Mouse (Mus musculus): ENCODE measurements at regions not wholly inside any gene's neighbourhood (a gene's known extent, or its start where the extent isn't known, plus 50 kb on each side); places are given as distances from the start of the nearest gene placed in this dataset.

DNA sequence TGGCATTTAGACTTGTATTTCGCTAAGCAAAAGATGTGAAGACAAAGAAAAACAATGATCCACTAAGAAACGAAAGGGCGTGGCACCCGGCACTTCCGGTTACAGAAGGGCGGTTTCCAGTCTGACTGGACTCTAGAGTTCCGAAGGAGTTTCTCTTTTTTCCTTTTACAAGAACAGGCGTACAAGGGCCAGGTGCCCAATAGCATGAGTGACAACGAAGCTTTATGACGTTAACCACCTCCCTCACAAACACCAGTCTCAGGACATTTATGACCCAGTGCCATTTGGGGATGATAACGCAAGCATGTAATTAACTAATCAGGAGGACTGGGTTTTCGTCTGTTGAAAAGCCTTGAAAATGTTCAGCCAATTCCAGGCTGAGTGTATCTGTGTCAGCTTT lies 347.9 kb upstream of the Prickle1 start:
- H3K36me3 ChIP-seq (ENCODE audit: control insufficient read depth, insufficient read depth, low read length): no peaks in the 10 kb centered on the region
- H3K9ac ChIP-seq (ENCODE audit: low read length): no peak overlapping the region
- WGBS: 65% methylated on average over 12 of the region's 12 CpGs
- no peak overlapping the region for H3K4me2 ChIP-seq (ENCODE audit: low read length)
- no peak overlapping the region for H3K4me3 ChIP-seq (ENCODE audit: low read depth, low read length)
- H3K4me1 ChIP-seq (replicated peaks; ENCODE audit: control insufficient read depth, insufficient read depth, low read length): no peaks in the 10 kb centered on the region; the same call in 1 of the 2 replicates
- H3K27ac ChIP-seq (ENCODE audit: low read depth): no peak overlapping the region
- ATAC-seq (replicated peaks; ENCODE audit: low FRiP score, low TSS enrichment, low read depth): no peak
- no peaks in the 10 kb centered on the region for H3K27me3 ChIP-seq (replicated peaks; ENCODE audit: control insufficient read depth, insufficient read depth, low read length)
- no peaks in the 10 kb centered on the region for H3K9me3 ChIP-seq (ENCODE audit: control insufficient read depth, low read length)
- no peak for DNase-seq (ENCODE audit: low spot score)

GRCm38 (mm10) chr15:93932971-93933496 lies 337.3 kb upstream of the Prickle1 start:
- Histone ChIP-seq H3K4me2 (ENCODE audit: low read length) (no peak overlapping the region), H3K9me3 (ENCODE audit: control insufficient read depth, low read length) (no peaks in the 10 kb centered on the region), H3K27me3 (replicated peaks; ENCODE audit: control insufficient read depth, insufficient read depth, low read length) (no peaks in the 10 kb centered on the region), H3K4me1 (replicated peaks; ENCODE audit: control insufficient read depth, insufficient read depth, low read length) (peaks cover 17% of the 10 kb centered on the region), H3K36me3 (ENCODE audit: control insufficient read depth, insufficient read depth, low read length) (no peaks in the 10 kb centered on the region), H3K9ac (ENCODE audit: low read length) (no peak overlapping the region), H3K27ac (ENCODE audit: low read depth) (peak overlapping the region; percentile 74), H3K4me3 (ENCODE audit: low read depth, low read length) (no peak overlapping the region)
- 29% methylated on average over 5 of the region's 5 CpGs for WGBS
- ATAC-seq (replicated peaks; ENCODE audit: low FRiP score, low TSS enrichment, low read depth) (no peak), DNase-seq (ENCODE audit: low spot score) (no peak)

GRCm38 (mm10) chr15:93926842-93927241 lies 331.2 kb upstream of the Prickle1 start:
- H3K4me1 ChIP-seq (replicated peaks; ENCODE audit: control insufficient read depth, insufficient read depth, low read length): peaks cover 6% of the 10 kb centered on the region
- H3K27me3 ChIP-seq (replicated peaks; ENCODE audit: control insufficient read depth, insufficient read depth, low read length): no peaks in the 10 kb centered on the region
- ATAC-seq (replicated peaks; ENCODE audit: low FRiP score, low TSS enrichment, low read depth) (no peak), DNase-seq (ENCODE audit: low spot score) (peak; percentile 46)
- no peak overlapping the region for H3K27ac ChIP-seq (ENCODE audit: low read depth)
- H3K9ac ChIP-seq (ENCODE audit: low read length): no peak overlapping the region
- WGBS: 59% methylated on average over 6 of the region's 6 CpGs
- no peaks in the 10 kb centered on the region for H3K9me3 ChIP-seq (ENCODE audit: control insufficient read depth, low read length)
- no peaks in the 10 kb centered on the region for H3K36me3 ChIP-seq (ENCODE audit: control insufficient read depth, insufficient read depth, low read length)
- no peak overlapping the region for H3K4me2 ChIP-seq (ENCODE audit: low read length)
- H3K4me3 ChIP-seq (ENCODE audit: low read depth, low read length): no peak overlapping the region

GRCm38 (mm10) chr15:93926262-93926661 lies 330.6 kb upstream of the Prickle1 start:
- Histone ChIP-seq H3K27ac (ENCODE audit: low read depth) (no peak overlapping the region), H3K4me3 (ENCODE audit: low read depth, low read length) (no peak overlapping the region), H3K27me3 (replicated peaks; ENCODE audit: control insufficient read depth, insufficient read depth, low read length) (no peaks in the 10 kb centered on the region), H3K36me3 (ENCODE audit: control insufficient read depth, insufficient read depth, low read length) (no peaks in the 10 kb centered on the region), H3K9me3 (ENCODE audit: control insufficient read depth, low read length) (no peaks in the 10 kb centered on the region), H3K4me1 (replicated peaks; ENCODE audit: control insufficient read depth, insufficient read depth, low read length) (peaks cover 12% of the 10 kb centered on the region), H3K4me2 (ENCODE audit: low read length) (no peak overlapping the region), H3K9ac (ENCODE audit: low read length) (no peak overlapping the region)
- DNase-seq (ENCODE audit: low spot score) (no peak), ATAC-seq (replicated peaks; ENCODE audit: low FRiP score, low TSS enrichment, low read depth) (no peak)

DNA sequence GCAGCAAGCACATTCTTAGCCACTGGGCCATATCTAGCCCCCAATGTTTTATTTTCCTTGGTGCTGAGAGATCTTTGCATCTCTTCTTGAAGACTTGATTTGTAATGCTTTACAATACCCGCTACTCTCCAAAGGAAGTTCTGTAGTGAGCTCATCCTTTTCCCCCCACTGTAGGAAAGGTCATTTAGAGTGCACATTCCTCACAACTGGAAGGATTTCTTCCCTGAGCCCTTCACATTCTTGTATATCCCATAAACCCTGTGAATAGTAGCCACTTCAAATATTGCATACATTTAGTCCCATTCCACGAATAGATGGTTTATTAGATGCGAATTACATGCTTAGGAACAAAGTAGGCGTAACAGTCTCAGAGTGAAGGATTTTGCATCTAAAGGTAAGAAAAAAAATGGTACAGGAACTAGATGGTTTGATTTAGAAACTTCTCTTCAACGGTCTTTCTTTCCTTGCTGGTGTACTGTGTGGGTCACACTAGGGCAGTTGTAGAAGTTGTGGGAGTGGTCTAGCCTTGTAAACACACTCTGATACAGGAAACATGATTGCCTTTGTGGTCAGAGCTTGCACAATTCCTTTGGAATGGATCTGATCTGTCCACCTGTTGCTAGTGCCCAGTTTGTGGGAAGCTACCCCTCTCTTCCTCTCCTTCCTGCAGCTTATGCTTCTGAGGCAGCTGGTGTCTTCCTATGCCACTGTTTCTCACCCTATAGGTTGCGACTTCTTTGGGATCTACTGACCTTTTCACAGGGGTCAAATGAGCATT lies 326.0 kb upstream of the Prickle1 start:
- DNase-seq (ENCODE audit: low spot score): no peak
- peak overlapping the region; percentile 67 for H3K27ac ChIP-seq (ENCODE audit: low read depth)
- no peaks in the 10 kb centered on the region for H3K36me3 ChIP-seq (ENCODE audit: control insufficient read depth, insufficient read depth, low read length)
- H3K9me3 ChIP-seq (ENCODE audit: control insufficient read depth, low read length): no peaks in the 10 kb centered on the region
- H3K27me3 ChIP-seq (replicated peaks; ENCODE audit: control insufficient read depth, insufficient read depth, low read length): no peaks in the 10 kb centered on the region
- peaks cover 24% of the 10 kb centered on the region for H3K4me1 ChIP-seq (replicated peaks; ENCODE audit: control insufficient read depth, insufficient read depth, low read length)
- 0 out of 2 replicates have a peak, but pooled peaks have one; percentile 36 for ATAC-seq (replicated peaks; ENCODE audit: low FRiP score, low TSS enrichment, low read depth)
- 40% methylated on average over 6 of the region's 6 CpGs for WGBS
- H3K4me2 ChIP-seq (ENCODE audit: low read length): no peak overlapping the region
- no peak overlapping the region for H3K4me3 ChIP-seq (ENCODE audit: low read depth, low read length)
- H3K9ac ChIP-seq (ENCODE audit: low read length): no peak overlapping the region

- no peak overlapping the region for H3K4me3 ChIP-seq (ENCODE audit: low read depth, low read length)
- DNase-seq (ENCODE audit: low spot score) (no peak), ATAC-seq (replicated peaks; ENCODE audit: low FRiP score, low TSS enrichment, low read depth) (no peak)
- no peak overlapping the region for H3K4me2 ChIP-seq (ENCODE audit: low read length)
- WGBS: 64% methylated on average over 5 of the region's 5 CpGs
- peaks cover 26% of the 10 kb centered on the region for H3K4me1 ChIP-seq (replicated peaks; ENCODE audit: control insufficient read depth, insufficient read depth, low read length)
- H3K36me3 ChIP-seq (ENCODE audit: control insufficient read depth, insufficient read depth, low read length): no peaks in the 10 kb centered on the region
- no peak overlapping the region for H3K9ac ChIP-seq (ENCODE audit: low read length)
- H3K9me3 ChIP-seq (ENCODE audit: control insufficient read depth, low read length): no peaks in the 10 kb centered on the region
- no peaks in the 10 kb centered on the region for H3K27me3 ChIP-seq (replicated peaks; ENCODE audit: control insufficient read depth, insufficient read depth, low read length)
- peak overlapping the region; percentile 67 for H3K27ac ChIP-seq (ENCODE audit: low read depth)
Observed at GRCm38 (mm10) chr15:93920996-93921395, 325.3 kb upstream of the Prickle1 start.

DNA sequence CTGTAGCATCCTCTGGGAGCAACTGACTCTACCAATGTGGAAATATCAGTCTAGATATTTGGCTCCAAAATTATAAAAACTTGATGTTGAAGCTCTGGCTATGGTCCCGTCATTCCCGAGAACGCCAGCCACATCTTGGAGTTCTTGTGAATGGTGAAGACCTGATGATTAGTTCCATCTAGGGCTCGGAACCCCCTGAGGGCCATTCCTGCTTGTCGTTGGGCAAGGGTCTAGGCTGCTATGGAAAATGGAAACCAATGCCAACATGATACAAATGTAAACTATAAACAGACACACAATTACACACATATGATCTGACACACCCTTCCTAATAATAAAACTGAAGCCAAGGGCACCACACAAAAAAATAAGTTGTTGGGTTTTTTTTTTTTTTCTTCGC lies 323.9 kb upstream of the Prickle1 start:
- WGBS: 94% methylated on average over 6 of the region's 6 CpGs
- Histone ChIP-seq H3K4me3 (ENCODE audit: low read depth, low read length) (no peak overlapping the region), H3K4me1 (replicated peaks; ENCODE audit: control insufficient read depth, insufficient read depth, low read length) (peaks cover 26% of the 10 kb centered on the region), H3K9me3 (ENCODE audit: control insufficient read depth, low read length) (no peaks in the 10 kb centered on the region), H3K27me3 (replicated peaks; ENCODE audit: control insufficient read depth, insufficient read depth, low read length) (no peaks in the 10 kb centered on the region), H3K4me2 (ENCODE audit: low read length) (no peak overlapping the region), H3K36me3 (ENCODE audit: control insufficient read depth, insufficient read depth, low read length) (no peaks in the 10 kb centered on the region), H3K27ac (ENCODE audit: low read depth) (no peak overlapping the region), H3K9ac (ENCODE audit: low read length) (no peak overlapping the region)
- DNase-seq (ENCODE audit: low spot score) (no peak), ATAC-seq (replicated peaks; ENCODE audit: low FRiP score, low TSS enrichment, low read depth) (no peak)

DNA sequence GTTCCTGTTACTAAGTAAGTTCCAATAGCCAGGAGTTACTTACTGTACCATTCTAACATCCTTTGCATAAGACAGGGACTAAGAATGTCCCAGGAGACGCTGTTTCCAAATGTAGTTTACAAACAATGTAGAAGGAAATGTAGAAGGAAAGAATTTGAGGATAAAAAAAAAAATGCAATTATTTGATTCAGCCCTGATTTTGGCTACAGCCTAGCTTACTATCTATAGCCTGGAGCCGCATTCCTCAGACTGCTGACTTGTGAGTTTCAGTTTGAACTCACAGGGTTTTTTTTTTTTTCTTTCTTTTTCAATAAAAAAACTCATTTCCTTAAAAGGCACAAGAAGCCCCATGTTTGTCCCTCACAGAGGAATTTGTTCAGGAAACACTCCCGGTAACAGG lies 321.2 kb upstream of the Prickle1 start:
- peak overlapping the region; percentile 5; the same call in 1 of the 2 replicates for H3K4me2 ChIP-seq (ENCODE audit: low read length)
- H3K9ac ChIP-seq (ENCODE audit: low read length): no peak overlapping the region
- H3K4me3 ChIP-seq (ENCODE audit: low read depth, low read length): no peak overlapping the region
- 18% methylated on average over 3 of the region's 3 CpGs for WGBS
- H3K4me1 ChIP-seq (replicated peaks; ENCODE audit: control insufficient read depth, insufficient read depth, low read length): peaks cover 20% of the 10 kb centered on the region
- no peaks in the 10 kb centered on the region for H3K9me3 ChIP-seq (ENCODE audit: control insufficient read depth, low read length)
- ATAC-seq (replicated peaks; ENCODE audit: low FRiP score, low TSS enrichment, low read depth) (no peak), DNase-seq (ENCODE audit: low spot score) (no peak)
- H3K36me3 ChIP-seq (ENCODE audit: control insufficient read depth, insufficient read depth, low read length): no peaks in the 10 kb centered on the region
- no peak overlapping the region for H3K27ac ChIP-seq (ENCODE audit: low read depth)
- H3K27me3 ChIP-seq (replicated peaks; ENCODE audit: control insufficient read depth, insufficient read depth, low read length): no peaks in the 10 kb centered on the region

- Histone ChIP-seq H3K27me3 (replicated peaks; ENCODE audit: control insufficient read depth, insufficient read depth, low read length) (no peaks in the 10 kb centered on the region), H3K4me1 (replicated peaks; ENCODE audit: control insufficient read depth, insufficient read depth, low read length) (peaks cover 9% of the 10 kb centered on the region), H3K27ac (ENCODE audit: low read depth) (no peak overlapping the region), H3K36me3 (ENCODE audit: control insufficient read depth, insufficient read depth, low read length) (no peaks in the 10 kb centered on the region), H3K4me3 (ENCODE audit: low read depth, low read length) (no peak overlapping the region), H3K9ac (ENCODE audit: low read length) (no peak overlapping the region), H3K9me3 (ENCODE audit: control insufficient read depth, low read length) (no peaks in the 10 kb centered on the region), H3K4me2 (ENCODE audit: low read length) (no peak overlapping the region)
- DNase-seq (ENCODE audit: low spot score) (no peak), ATAC-seq (replicated peaks; ENCODE audit: low FRiP score, low TSS enrichment, low read depth) (no peak)
- WGBS: 78% methylated on average over 5 of the region's 5 CpGs
Observed at GRCm38 (mm10) chr15:93913462-93913861, 317.8 kb upstream of the Prickle1 start.

All from intestine, embryonic 14.5 days (tissue).